Mouse (Mus musculus) adipocyte (in vitro differentiated cells): ENCODE results near the gene Ckap5.
A peak's percentile ranks its signal among the peaks of the same experiment; 100 is the strongest.

Experiments
- DNase-seq: peaks from one replicate; pipeline ENCODE4 v3.0.0-alpha.2; 2016; ENCODE audit warnings: low spot score

The Ckap5 gene

GRCm38 (mm10) chr2:91628171-91628570 is 101.6 kb downstream of the Ckap5 start:
- DNase-seq, result no peak

- DNase-seq, result no peak
Observed at GRCm38 (mm10) chr2:91629682-91630081, 103.1 kb downstream of the Ckap5 start.

GRCm38 (mm10) chr2:91630384-91630783 is 103.8 kb downstream of the Ckap5 start:
- no peak for DNase-seq

GRCm38 (mm10) chr2:91631826-91632225 is 105.3 kb downstream of the Ckap5 start:
- no peak for DNase-seq

- no peak for DNase-seq
Observed at GRCm38 (mm10) chr2:91632316-91632715, 105.8 kb downstream of the Ckap5 start.

- DNase-seq, result no peak
Observed at GRCm38 (mm10) chr2:91633334-91633977, 106.9 kb downstream of the Ckap5 start.

GRCm38 (mm10) chr2:91634841-91635240 is 108.3 kb downstream of the Ckap5 start:
- no peak for DNase-seq

GRCm38 (mm10) chr2:91635486-91635885 is 108.9 kb downstream of the Ckap5 start:
- DNase-seq, result no peak

- no peak for DNase-seq
Observed at GRCm38 (mm10) chr2:91636229-91636628, 109.7 kb downstream of the Ckap5 start, which contains the start of gene F2. Gene F2 (minus strand): TSS chr2:91636414.

GRCm38 (mm10) chr2:91636727-91637338 is 110.3 kb downstream of the Ckap5 start:
- DNase-seq, result no peak

GRCm38 (mm10) chr2:91638931-91639330 is 112.4 kb downstream of the Ckap5 start:
- no peak for DNase-seq

- no peak for DNase-seq
Observed at GRCm38 (mm10) chr2:91642825-91643415, 116.4 kb downstream of the Ckap5 start.

GRCm38 (mm10) chr2:91644021-91644420 is 117.5 kb downstream of the Ckap5 start:
- DNase-seq, result no peak

GRCm38 (mm10) chr2:91645354-91645753 is 118.8 kb downstream of the Ckap5 start:
- no peak for DNase-seq

- no peak for DNase-seq
Observed at GRCm38 (mm10) chr2:91645811-91646210, 119.2 kb downstream of the Ckap5 start.

- peak; percentile 67 for DNase-seq
Observed at GRCm38 (mm10) chr2:91646733-91647132, 120.2 kb downstream of the Ckap5 start.

- DNase-seq, result peak; percentile 17
Observed at GRCm38 (mm10) chr2:91649152-91649551, 122.6 kb downstream of the Ckap5 start.

- DNase-seq, result peak; percentile 100
Observed at GRCm38 (mm10) chr2:91649553-91650359, 123.2 kb downstream of the Ckap5 start, which contains the start of the genes Zfp408 and Arhgap1. Gene Zfp408 (minus strand): TSS chr2:91649791. Gene Arhgap1 (plus strand): TSS chr2:91649860.

GRCm38 (mm10) chr2:91650360-91650995 is 123.9 kb downstream of the Ckap5 start:
- DNase-seq, result no peak

- no peak for DNase-seq
Observed at GRCm38 (mm10) chr2:91651458-91652258, 125.1 kb downstream of the Ckap5 start.

- no peak for DNase-seq
Observed at GRCm38 (mm10) chr2:91652863-91653262, 126.3 kb downstream of the Ckap5 start.
